Mouse (Mus musculus): Measurements from ENCODE around the gene Olfr311. TPM values are rescaled to one million over a fixed set of nuclear protein-coding genes. Genes with fewer than 3 reads are reported as not detected.

The Olfr311 gene
- polyA plus RNA-seq, 1 experiment from 2014 or later = not detected

Other genes with a start within 250 kb of the Olfr311 start
- not detected in 2 replicates for gene Olfr324, start 244.1 kb upstream of the Olfr311 start, polyA plus RNA-seq (2014; fragmentation: Nextera tagmentation; extraction: Ambion mirVana)
- not detected in 2 replicates for gene 2210407C18Rik, start 223.2 kb upstream of the Olfr311 start, polyA plus RNA-seq (2014; fragmentation: Nextera tagmentation; extraction: Ambion mirVana)
- not detected in 2 replicates for gene Olfr323, start 208.8 kb upstream of the Olfr311 start, polyA plus RNA-seq (2014; fragmentation: Nextera tagmentation; extraction: Ambion mirVana)
- 0.09 and 0.16 TPM in 2 replicates for gene Trim58, start 198.8 kb upstream of the Olfr311 start, polyA plus RNA-seq (2014; fragmentation: Nextera tagmentation; extraction: Ambion mirVana)
- not detected in 2 replicates for gene Olfr322, start 180.5 kb upstream of the Olfr311 start, polyA plus RNA-seq (2014; fragmentation: Nextera tagmentation; extraction: Ambion mirVana)
- gene Olfr320, start 158.2 kb upstream of the Olfr311 start, polyA plus RNA-seq (2014; fragmentation: Nextera tagmentation; extraction: Ambion mirVana) = not detected in 2 replicates
- not detected in 2 replicates for gene Olfr319, start 140.1 kb upstream of the Olfr311 start, polyA plus RNA-seq (2014; fragmentation: Nextera tagmentation; extraction: Ambion mirVana)
- not detected in 2 replicates for gene Olfr318, start 115.2 kb upstream of the Olfr311 start, polyA plus RNA-seq (2014; fragmentation: Nextera tagmentation; extraction: Ambion mirVana)
- gene Olfr317, start 100.0 kb upstream of the Olfr311 start, polyA plus RNA-seq (2014; fragmentation: Nextera tagmentation; extraction: Ambion mirVana) = 0.19 and 0.25 TPM in 2 replicates
- gene Olfr316, start 86.5 kb upstream of the Olfr311 start, polyA plus RNA-seq (2014; fragmentation: Nextera tagmentation; extraction: Ambion mirVana) = not detected in 2 replicates
- gene Olfr315, start 66.1 kb upstream of the Olfr311 start, polyA plus RNA-seq (2014; fragmentation: Nextera tagmentation; extraction: Ambion mirVana) = not detected in 2 replicates
- not detected in 2 replicates for gene Olfr314, start 56.3 kb upstream of the Olfr311 start, polyA plus RNA-seq (2014; fragmentation: Nextera tagmentation; extraction: Ambion mirVana)
- gene Fam183b, start 37.3 kb upstream of the Olfr311 start, polyA plus RNA-seq (2014; fragmentation: Nextera tagmentation; extraction: Ambion mirVana) = 6.6 and 11.4 TPM in 2 replicates
- not detected in 2 replicates for gene Olfr313, start 24.3 kb upstream of the Olfr311 start, polyA plus RNA-seq (2014; fragmentation: Nextera tagmentation; extraction: Ambion mirVana)
- gene Olfr312, start 10.0 kb upstream of the Olfr311 start, polyA plus RNA-seq (2014; fragmentation: Nextera tagmentation; extraction: Ambion mirVana) = not detected in 2 replicates
- gene Gm12258, start 7.9 kb downstream of the Olfr311 start, polyA plus RNA-seq (2014; fragmentation: Nextera tagmentation; extraction: Ambion mirVana) = 23.7 and 26.8 TPM in 2 replicates
- 9.1 and 14.4 TPM in 2 replicates for gene 2810021J22Rik, start 28.0 kb downstream of the Olfr311 start, polyA plus RNA-seq (2014; fragmentation: Nextera tagmentation; extraction: Ambion mirVana)
- gene Zfp39, start 65.0 kb downstream of the Olfr311 start, polyA plus RNA-seq (2014; fragmentation: Nextera tagmentation; extraction: Ambion mirVana) = 5.9 and 9.1 TPM in 2 replicates
- 0.09 TPM in 1 of 2 replicates, not detected in the other for gene Btnl10, start 78.7 kb downstream of the Olfr311 start, polyA plus RNA-seq (2014; fragmentation: Nextera tagmentation; extraction: Ambion mirVana)
- gene Rnf187, start 99.7 kb downstream of the Olfr311 start, polyA plus RNA-seq (2014; fragmentation: Nextera tagmentation; extraction: Ambion mirVana) = 641 and 678 TPM in 2 replicates
- gene Hist3h2ba, start 109.7 kb downstream of the Olfr311 start, polyA plus RNA-seq (2014; fragmentation: Nextera tagmentation; extraction: Ambion mirVana) = 239 and 784 TPM in 2 replicates
- gene Hist3h2a, start 115.4 kb downstream of the Olfr311 start, polyA plus RNA-seq (2014; fragmentation: Nextera tagmentation; extraction: Ambion mirVana) = 129 and 130 TPM in 2 replicates
- gene Trim17, start 115.4 kb downstream of the Olfr311 start, polyA plus RNA-seq (2014; fragmentation: Nextera tagmentation; extraction: Ambion mirVana) = 1.1 and 1.3 TPM in 2 replicates
- 18.6 and 20.8 TPM in 2 replicates for gene Trim11, start 138.8 kb downstream of the Olfr311 start, polyA plus RNA-seq (2014; fragmentation: Nextera tagmentation; extraction: Ambion mirVana)

All from midbrain, embryonic 14.5 days (tissue).